Mouse (Mus musculus) testis, postnatal 14 days (tissue): ENCODE data around the gene Mapkapk5.

Experiments used
- DNase-seq: peaks from one replicate; pipeline ENCODE4 v3.0.0; 2021; ENCODE audit warnings: low spot score

The Mapkapk5 gene

DNA sequence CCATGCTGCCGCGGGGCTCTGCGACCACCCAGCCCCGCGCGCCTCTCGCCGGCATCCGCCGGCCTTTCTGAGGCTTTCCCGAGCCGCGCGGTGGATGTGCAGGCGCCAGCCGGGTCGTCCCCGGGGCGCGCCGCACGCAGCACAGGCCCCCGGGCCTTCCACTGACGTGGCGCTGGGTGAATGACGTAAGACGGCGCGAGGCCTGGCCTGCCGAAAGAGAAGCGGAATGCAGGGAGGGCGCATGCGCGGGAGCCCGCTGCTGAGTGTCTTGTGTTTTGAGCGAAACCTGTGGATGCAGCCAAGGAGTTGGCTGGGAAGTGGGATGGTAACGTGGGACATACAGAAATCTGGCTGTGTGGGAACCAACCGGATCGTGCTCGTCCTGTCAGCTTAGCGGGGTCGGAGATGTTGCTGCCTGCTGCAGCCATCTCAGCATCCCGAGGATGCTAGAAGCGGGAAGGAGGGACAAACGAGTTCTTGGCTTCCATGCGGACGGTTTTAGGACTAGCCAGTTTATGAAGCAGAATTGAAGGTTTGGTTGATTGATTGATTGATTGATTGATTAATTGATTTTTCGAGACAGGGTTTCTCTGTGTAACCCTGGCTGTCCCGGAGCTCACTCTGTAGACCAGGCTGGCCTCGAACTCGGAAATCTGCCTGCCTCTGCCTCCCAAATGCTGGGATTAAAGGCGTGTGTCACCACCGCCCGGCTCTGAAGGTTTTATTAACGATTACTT lies at the start of gene Mapkapk5:
Mapkapk5 (minus strand) TSS at position 113 of the 737 bp plus-strand sequence.
- peak; percentile 96 for DNase-seq

GRCm38 (mm10) chr5:121594714-121595313 lies 49.1 kb upstream of the Mapkapk5 start:
- DNase-seq, result no peak

GRCm38 (mm10) chr5:121593451-121594401 lies 48.0 kb upstream of the Mapkapk5 start, which contains the start of gene Aldh2:
Gene Aldh2 (minus strand): TSS chr5:121593824.
- DNase-seq, result peak; percentile 82

GRCm38 (mm10) chr5:121592816-121593407 lies 47.2 kb upstream of the Mapkapk5 start:
- no peak for DNase-seq

DNA sequence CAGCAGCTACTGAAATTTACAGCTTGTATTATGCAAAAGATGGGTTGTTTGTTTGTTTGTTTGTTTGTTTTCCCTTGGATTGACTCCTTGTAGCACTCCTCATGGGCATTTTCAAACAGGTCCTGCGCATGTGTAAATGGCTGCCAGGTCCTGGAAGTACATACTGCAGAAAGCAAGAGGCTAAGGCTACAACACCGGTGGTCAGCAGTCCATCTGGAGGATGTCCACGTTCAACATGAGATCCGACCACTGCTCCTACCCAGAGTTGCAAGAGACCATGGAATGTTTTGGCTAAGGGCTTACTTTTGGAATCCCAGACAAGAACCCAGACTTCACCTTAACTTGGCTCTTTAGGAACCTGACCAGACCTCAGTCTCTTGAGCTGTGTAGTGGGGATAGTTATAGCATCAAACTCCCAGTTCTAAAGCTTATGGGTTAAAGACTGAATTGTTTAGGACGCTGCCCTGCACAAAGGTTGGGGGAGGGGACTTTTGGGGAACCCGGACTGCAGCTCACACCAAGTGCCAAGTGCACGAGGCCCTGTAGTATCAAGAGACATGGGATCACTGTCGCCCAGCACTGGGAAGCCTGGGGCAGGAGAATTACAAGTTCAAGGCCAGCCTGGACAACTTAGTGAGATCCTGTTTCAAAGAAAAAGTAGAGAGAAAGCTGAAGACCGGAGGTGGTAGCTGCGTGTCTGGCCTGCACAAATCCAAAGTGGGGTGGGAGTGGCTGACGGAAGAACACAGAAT lies 46.5 kb upstream of the Mapkapk5 start:
- DNase-seq, result no peak

DNA sequence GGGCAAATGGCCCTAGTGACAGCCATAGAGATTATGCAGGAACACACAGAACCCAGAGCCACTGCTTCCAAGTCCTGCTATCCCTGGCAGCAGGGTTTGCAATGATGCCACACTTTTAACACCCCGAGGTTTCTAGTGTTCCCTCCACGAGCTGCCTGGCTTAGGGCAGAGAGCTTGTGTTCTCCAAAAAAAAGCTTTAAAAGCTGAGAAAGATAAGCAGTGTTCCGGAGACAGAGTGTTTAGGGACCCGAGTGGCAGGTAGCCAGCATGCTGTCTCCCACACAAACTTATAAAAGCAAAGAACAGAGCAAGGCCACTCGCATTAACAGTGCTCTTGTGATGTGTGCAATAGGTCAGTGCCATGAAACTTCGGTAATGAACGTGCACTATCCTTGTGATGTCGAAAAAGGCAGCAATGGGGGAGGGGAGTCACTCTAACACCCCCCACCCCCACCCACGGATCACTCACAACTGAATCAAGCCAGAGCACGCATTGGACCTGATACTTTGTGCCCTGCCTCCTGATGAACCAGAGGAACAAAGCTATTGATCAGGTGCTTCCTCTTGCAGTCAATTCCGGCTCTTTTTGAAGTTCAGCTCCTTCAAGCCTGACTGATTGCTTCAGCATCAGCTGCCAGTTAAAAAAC lies 45.8 kb upstream of the Mapkapk5 start:
- DNase-seq, result peak; percentile 75

DNA sequence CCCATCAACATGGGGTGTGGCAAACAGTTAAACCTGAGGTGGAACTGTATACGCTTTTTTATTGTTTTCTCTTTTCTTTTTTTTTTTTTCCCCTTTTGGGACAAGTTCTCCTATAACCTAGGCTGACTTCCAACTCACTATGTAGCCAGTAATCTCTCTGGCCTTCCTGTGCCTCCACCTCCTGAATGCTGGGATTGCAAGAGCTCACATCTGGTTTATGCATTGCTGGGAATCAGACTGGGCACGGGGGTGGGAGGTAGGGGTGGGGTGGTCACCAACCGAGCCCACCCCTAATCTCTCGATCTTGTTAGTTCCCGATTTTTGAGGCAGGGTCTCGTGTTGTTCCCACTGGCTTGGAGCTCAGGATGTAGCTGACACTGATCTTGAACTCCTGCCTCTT lies 44.2 kb upstream of the Mapkapk5 start:
- no peak for DNase-seq

- DNase-seq, result no peak
Measured at GRCm38 (mm10) chr5:121586400-121587039, 40.8 kb upstream of the Mapkapk5 start.

DNA sequence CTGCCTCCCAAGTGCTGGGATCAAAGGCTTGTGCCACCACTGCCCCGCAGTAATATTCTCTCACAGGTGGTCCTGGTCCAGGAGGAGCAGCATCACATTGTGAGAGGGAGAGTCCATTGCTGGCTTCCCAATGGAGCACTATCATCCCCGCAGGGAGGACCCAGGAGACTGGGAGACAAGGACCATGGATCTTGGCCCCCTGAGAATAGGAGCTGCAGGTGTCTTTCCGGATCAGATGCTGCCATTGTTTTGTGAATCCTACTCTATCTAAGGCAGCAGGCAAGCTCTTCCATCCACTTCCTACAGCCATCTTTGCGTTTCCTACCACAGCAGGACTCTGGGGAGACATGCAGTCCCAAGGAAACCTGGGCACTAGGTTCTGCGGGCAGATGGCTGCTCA lies 40.0 kb upstream of the Mapkapk5 start:
- DNase-seq, result no peak

DNA sequence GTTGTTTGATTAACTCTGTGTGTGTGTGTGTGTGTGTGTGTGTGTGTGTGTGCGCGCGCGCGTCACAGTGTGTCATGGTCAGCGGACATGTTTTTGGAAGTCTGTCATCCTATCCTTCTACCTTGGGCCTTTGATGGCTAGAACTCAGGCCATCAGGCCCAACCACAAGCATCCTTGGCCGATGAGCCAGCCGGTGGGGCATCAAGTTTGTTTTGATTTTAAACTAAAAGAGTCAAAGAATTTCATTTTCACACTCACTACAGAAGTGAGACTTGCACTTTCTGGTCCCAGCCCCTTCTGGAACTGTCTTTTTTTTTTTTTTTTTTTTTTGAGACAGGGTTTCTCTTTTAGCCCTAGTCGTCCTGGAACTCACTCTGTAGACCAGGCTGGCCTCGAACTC lies 39.3 kb upstream of the Mapkapk5 start:
- no peak for DNase-seq

DNA sequence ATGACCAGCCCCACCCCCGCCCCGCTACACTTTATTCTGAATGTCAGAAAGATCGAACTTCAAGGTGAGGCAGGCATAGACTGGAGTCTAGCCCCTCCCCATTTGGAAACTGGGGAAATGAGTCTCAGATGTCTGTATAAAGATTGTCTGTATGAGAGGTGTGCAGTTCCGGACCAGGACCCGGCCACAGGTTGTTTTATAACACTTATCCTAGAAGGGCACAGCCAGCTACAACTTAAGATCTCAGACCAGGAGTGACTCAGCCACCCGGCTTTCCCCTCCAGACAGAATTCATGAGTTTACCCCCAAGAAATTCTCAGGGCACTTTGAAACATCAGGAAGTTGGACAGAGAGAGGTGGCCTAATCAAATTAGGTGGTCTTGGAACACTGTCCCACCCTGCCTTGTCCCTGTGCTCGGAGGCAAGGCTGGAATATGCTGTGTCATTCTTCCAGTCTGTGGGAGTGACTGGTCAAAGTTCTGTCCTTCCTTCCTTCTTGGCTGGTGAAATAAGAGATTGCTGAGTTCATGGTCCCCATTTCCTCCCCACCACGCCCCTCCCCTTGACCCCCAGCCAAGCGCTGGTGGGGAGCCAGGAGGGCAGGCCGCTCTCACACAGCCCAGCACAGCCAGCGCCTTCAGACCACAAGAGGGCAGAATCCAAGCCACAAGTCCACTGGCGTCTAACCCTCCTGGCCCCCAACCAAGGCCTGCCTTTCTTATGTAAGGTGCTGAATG lies 38.2 kb upstream of the Mapkapk5 start:
- DNase-seq, result peak; percentile 80

- DNase-seq, result no peak
Measured at GRCm38 (mm10) chr5:121581945-121582344, 36.2 kb upstream of the Mapkapk5 start.

GRCm38 (mm10) chr5:121576927-121577488 lies 31.3 kb upstream of the Mapkapk5 start:
- DNase-seq, result no peak

- DNase-seq, result no peak
Measured at GRCm38 (mm10) chr5:121575867-121576266, 30.2 kb upstream of the Mapkapk5 start.

GRCm38 (mm10) chr5:121574145-121574544 lies 28.4 kb upstream of the Mapkapk5 start:
- DNase-seq, result no peak

DNA sequence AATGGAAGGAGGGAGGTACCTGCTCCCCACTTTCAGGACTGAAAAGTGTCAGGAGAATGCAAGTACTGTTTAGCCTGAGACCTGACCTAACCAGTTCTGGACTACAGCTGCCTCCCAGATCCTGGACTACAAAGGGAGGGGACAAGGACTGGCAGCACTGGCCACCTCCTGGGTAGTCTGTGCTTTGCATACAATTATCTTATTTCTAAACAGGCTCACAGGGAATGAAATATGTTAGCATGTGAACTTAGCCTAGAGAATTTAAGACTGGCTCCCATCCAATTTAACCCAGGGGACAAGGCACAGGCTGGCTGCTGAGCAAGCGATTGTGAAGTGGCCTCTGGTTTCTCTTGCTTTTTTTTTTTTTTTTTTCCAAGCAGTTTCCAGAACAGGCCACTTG lies 25.1 kb upstream of the Mapkapk5 start:
- DNase-seq, result no peak

DNA sequence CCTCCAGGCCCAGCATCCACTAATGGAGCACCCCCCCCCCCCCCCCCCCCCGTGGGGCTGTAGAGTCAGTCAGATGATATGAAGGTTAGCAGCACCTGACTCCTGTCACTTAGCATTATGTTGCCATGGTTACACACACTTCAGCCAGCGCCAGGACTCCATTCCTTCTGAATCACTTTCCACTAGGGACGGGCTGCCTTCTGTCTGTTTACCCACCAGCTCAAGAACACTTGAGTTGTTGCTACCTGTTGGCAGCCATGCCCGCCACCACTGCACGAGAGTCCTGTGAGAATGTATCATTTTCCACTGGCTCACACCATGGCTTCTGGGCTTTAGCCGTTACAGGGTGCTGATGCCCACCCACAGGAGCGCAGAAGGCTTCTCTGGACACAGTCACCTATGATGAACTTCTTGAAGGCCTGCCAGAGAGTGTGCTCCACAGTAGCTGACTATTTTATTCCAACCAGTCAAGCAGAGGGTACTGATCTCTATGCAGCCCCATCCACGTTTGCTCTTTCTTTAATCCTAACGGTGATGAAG lies 24.2 kb upstream of the Mapkapk5 start:
- DNase-seq, result no peak

- no peak for DNase-seq
Measured at GRCm38 (mm10) chr5:121566035-121566681, 20.5 kb upstream of the Mapkapk5 start.
